Mouse (Mus musculus) kidney, adult 2 months (tissue): ENCODE results near the gene Tmem104. TPM values are rescaled to one million over a fixed set of nuclear protein-coding genes. Genes with fewer than 3 reads are reported as not detected.

Experiments used
- DNase-seq: peaks from one replicate; pipeline ENCODE4 v3.0.0; 2021
- H3K27ac ChIP-seq: fragments of 200-500 bp; 2 replicates; pipeline ENCODE4 v1.5.1; 2012; ENCODE audit warnings: low read depth, low read length, control low read depth, inconsistent platforms; ENCODE audit not compliant: insufficient read depth
- H3K27me3 ChIP-seq: fragments of 200-500 bp; replicated peaks from 2 replicates; pipeline ENCODE4 v1.6.1; 2012; ENCODE audit warnings: mild to moderate bottlenecking, moderate library complexity, low read length, inconsistent platforms; ENCODE audit not compliant: control insufficient read depth, insufficient read depth
- H3K36me3 ChIP-seq: fragments of 200-500 bp; 2 replicates; pipeline ENCODE4 v1.6.1; 2012; ENCODE audit warnings: mild to moderate bottlenecking, moderate library complexity, low read length, inconsistent platforms; ENCODE audit not compliant: control insufficient read depth, insufficient read depth
- H3K4me1 ChIP-seq: fragments of 200-500 bp; 2 replicates; pipeline ENCODE4 v1.6.1; 2011; ENCODE audit warnings: low read length; ENCODE audit not compliant: control insufficient read depth, insufficient read depth
- H3K4me3 ChIP-seq: fragments of 200-500 bp; 2 replicates; pipeline ENCODE4 v1.5.1; 2011; ENCODE audit warnings: mild to moderate bottlenecking, low read depth, low read length, control low read depth; ENCODE audit not compliant: insufficient read depth
- CTCF ChIP-seq: fragments of 200-500 bp; conservative IDR thresholded peaks from 2 replicates; pipeline ENCODE4 v1.5.1; 2011; ENCODE audit warnings: low read depth, mild to moderate bottlenecking, control low read depth, low read length, moderate library complexity, mixed read lengths; ENCODE audit not compliant: insufficient read depth, insufficient read length
- POLR2A ChIP-seq: fragments of 200-500 bp; IDR thresholded peaks from one replicate; pipeline ENCODE4 v1.6.1; 2011; ENCODE audit warnings: low read depth, low read length, control low read depth
- WGBS: fragments of 180-500 bp; shearing (Covaris S2); methylation state at CpG from one replicate; pipeline ENCODE4 v1.1.7; 2018; 5-methylcytosine and 5-hydroxymethylcytosine counted together
- polyA plus RNA-seq: library from polyadenylated mRNA; depleted of rRNA; stranded (reverse); fragments of >200 nt; gene quantifications from 2 replicates; pipeline ENCODE4 v1.2.3, GENCODE M21; 2012

Gene Tmem104
- polyA plus RNA-seq, 1 experiment: 14.8 TPM

DNA sequence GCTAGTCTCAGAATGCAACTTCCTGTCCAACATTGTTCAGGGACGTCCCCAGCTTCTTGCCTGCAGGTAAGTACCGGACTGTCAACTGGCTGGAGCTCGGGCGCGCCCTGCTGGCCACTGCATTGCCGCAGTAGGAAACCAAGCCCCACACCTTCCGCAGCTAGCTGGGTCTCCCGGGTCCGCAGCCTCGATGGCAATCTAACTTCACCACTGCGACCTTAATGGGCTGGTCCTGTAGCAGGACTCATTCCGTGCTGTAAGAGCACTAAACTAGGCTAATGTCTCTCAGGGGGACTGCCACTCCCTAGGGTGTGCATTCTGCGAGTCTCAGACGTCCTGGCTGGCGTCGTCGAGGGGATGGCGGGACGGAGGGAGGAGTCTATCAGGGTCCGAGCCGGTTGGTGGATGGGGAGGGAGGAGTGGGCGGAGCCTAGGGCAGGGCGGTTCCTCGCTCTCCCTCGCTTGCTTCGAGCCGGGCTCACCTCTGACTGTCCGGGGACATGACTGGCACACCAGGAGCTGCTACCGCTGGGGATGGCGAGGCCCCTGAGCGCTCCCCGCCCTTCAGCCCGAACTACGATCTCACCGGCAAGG is 33.5 kb upstream of the Tmem104 start:
- 1% methylated on average over 35 of the region's 35 CpGs for WGBS
- no peaks in the 10 kb centered on the region for H3K4me1 ChIP-seq
- peak; percentile 83 for DNase-seq
- no peaks in the 10 kb centered on the region for H3K36me3 ChIP-seq
- TF ChIP-seq POLR2A: no peak
- peak; percentile 87 for TF ChIP-seq CTCF
- no peak overlapping the region for H3K27ac ChIP-seq
- H3K4me3 ChIP-seq: peak overlapping the region; percentile 32; the same call in 1 of the 2 replicates
- no peaks in the 10 kb centered on the region for H3K27me3 ChIP-seq

DNA sequence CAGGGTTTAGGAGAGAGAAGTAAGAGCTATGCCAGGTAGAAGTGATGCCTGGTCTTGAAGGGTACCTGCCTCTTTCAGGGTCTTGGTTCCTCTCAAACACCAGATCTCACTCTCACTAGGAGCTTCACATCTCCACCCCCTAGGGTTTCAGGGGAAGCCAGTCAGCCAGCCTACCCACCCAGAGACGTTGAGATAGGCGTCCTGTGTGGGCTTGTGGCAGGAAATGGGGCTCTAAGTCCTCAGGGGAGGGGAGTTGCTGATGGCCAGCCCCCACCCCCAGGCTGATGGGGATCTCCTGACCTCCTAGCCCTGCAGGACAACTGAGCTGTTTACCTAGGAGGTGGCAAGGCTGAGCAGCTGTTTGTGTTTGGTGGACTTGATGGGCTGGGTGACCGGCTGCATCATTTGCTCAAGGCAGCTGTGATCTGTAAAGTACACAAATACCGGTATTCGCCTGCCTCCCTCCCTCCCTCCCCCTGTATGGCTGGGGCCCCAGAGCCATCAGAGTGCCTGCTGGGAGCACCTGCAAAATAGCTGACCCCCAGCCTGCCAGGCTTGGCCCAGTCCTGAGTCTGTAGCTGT is 32.1 kb upstream of the Tmem104 start:
- no peak overlapping the region for H3K4me3 ChIP-seq
- DNase-seq: no peak
- no peaks in the 10 kb centered on the region for H3K27me3 ChIP-seq
- no peaks in the 10 kb centered on the region for H3K4me1 ChIP-seq
- H3K27ac ChIP-seq: no peak overlapping the region
- no peaks in the 10 kb centered on the region for H3K36me3 ChIP-seq
- WGBS: 14% methylated on average over 5 of the region's 5 CpGs
- TF ChIP-seq CTCF (no peak), POLR2A (no peak)

DNA sequence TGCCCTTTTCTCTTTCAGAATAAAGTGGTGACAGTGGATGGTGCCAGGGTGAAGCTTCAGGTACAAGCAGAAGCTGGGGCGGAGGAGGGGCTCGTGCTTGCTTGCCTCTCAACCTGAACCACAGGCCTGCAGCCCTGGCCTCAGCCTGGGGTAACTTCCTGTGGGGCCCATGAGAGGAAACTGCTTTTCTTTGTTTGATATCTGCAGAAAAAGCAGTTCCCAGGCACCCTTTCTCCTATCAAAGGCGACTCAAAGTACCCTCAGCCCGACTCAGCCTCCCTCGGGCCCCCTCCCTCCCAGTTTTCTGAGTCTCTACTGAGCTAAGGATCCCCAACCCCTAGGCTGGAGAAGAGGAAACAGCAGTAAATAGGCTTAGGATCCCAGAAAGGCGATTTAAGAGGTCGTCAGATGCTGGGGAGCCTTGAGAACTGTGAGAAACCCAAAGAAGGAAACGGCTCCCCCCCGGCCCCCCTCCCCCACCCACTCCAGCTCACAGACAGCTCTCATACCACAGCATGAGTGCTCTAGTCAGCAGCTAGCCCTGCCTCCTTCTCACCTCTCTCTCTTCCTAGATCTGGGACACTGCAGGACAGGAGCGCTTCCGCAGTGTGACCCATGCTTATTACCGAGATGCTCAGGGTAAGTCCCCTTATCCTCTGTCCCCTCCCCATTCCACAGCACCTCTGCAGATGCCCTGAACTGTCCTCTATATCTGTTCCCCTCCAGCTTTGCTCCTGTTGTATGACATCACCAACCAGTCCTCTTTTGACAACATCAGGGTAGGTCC is 29.2 kb upstream of the Tmem104 start:
- H3K36me3 ChIP-seq: no peaks in the 10 kb centered on the region
- no peak for TF ChIP-seq CTCF
- TF ChIP-seq POLR2A: no peak
- DNase-seq: no peak
- H3K4me1 ChIP-seq: peaks cover 5% of the 10 kb centered on the region; the same call in 1 of the 2 replicates
- 36% methylated on average over 12 of the region's 12 CpGs for WGBS
- no peak overlapping the region for H3K27ac ChIP-seq
- no peaks in the 10 kb centered on the region for H3K27me3 ChIP-seq
- no peak overlapping the region for H3K4me3 ChIP-seq

DNA sequence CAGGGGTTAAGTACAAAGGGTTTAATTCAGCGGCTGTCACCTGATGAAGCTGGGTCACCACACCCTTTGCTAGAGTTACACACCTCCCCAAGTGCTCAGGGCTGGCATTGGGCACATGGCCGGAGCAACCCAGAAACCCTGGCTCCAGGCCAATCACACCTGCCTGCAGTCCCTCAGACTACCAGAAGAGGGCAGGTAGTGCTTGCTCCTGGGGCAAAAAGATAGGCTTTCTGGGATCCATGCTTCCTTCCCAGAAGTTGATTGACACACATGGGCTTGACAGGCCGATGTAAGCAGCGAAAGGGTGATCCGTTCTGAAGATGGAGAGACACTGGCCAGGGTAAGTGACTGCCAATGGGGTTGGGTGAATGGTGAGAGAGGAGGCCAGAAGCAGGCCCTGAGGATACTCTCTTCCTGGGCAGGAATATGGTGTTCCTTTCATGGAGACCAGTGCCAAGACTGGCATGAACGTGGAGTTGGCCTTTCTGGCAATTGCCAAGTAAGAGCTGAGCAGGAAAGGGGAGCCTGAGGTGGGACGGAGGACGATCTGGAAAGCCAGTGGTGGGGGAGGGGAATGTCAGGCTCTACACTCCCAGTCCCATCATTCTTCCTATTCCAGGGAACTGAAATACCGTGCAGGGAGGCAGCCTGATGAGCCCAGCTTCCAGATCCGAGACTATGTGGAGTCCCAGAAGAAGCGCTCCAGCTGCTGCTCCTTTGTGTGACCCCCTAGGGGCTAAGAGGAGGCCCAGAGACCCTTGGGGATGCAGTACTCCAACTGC is 27.1 kb upstream of the Tmem104 start:
- DNase-seq: peak; percentile 95
- H3K27ac ChIP-seq: no peak overlapping the region
- peak; percentile 91 for TF ChIP-seq CTCF
- no peak for TF ChIP-seq POLR2A
- peaks cover 5% of the 10 kb centered on the region; the same call in 1 of the 2 replicates for H3K4me1 ChIP-seq
- no peak overlapping the region for H3K4me3 ChIP-seq
- no peaks in the 10 kb centered on the region for H3K27me3 ChIP-seq
- 47% methylated on average over 11 of the region's 11 CpGs for WGBS
- H3K36me3 ChIP-seq: no peaks in the 10 kb centered on the region

DNA sequence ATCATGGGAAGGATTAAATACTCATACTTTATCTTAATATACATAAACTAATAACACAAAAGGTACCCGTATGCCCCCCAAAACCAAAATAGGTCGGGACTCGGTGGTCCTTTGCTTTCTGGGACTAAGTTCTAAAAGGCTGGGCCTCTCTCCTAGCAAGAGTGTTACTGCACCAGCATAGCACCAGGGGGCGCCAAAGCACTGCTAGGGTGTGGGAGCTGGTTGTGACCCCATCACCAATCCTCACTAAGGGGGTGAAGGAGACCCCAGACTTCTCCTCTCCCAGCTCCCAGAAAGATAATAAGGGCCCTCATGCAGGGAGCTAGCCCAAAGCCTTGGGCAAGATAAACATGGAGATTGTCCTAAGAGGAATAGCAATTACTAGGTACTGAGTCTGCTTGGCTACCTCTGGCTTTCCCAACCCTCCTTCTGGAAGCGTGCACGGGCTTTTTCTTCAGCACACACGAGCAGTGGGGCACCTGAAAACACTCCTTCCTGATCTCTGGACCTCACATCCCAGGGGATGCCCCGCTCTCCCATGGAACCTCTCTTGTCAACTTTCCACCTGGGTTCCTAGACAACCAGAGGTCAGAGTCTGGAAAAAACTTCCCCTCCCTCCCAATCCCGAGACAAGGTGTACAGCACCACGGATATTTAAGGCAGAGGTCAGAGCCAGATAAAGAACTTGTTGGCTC is 26.3 kb upstream of the Tmem104 start:
- 23% methylated on average over 10 of the region's 10 CpGs for WGBS
- H3K4me1 ChIP-seq: peaks cover 5% of the 10 kb centered on the region; the same call in 1 of the 2 replicates
- no peak overlapping the region for H3K27ac ChIP-seq
- peak; percentile 82 for DNase-seq
- no peak for TF ChIP-seq POLR2A
- peak; percentile 94 for TF ChIP-seq CTCF
- no peak overlapping the region for H3K4me3 ChIP-seq
- no peaks in the 10 kb centered on the region for H3K27me3 ChIP-seq
- no peaks in the 10 kb centered on the region for H3K36me3 ChIP-seq

DNA sequence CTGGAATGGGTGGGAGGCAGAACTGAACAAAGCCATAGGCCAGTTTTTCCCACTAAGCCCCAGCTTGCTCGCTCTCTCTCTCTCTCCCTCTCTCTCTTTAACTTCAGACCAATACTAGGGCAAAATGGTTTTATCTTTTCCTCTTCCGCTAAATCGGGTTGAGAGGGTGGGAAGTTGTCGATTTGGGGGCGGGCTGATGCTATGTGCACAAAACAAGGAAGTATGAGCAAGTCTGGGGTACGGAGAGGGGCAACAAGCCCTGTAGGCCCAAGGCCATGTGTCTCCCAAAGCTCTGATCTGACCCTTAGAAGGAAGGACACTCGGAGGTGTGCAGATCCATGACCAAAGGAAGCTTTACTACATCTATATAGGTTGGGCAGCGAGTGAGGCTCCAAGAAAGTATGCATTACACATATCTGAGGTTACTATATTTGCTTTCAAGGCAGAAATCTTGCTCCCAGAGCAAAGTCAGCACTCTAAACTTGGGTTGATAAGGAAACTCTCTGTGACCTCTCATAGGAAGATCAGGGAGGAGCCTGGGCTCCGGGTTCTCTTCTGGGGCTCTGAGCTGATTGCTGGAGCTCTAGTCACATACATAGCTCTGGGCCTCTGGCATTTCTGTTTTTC is 25.6 kb upstream of the Tmem104 start:
- 69% methylated on average over 9 of the region's 9 CpGs for WGBS
- Histone ChIP-seq H3K4me3 (no peak overlapping the region), H3K27ac (no peak overlapping the region), H3K27me3 (no peaks in the 10 kb centered on the region), H3K4me1 (peaks cover 7% of the 10 kb centered on the region; the same call in 1 of the 2 replicates), H3K36me3 (no peaks in the 10 kb centered on the region)
- TF ChIP-seq CTCF (no peak), POLR2A (no peak)
- DNase-seq: no peak

DNA sequence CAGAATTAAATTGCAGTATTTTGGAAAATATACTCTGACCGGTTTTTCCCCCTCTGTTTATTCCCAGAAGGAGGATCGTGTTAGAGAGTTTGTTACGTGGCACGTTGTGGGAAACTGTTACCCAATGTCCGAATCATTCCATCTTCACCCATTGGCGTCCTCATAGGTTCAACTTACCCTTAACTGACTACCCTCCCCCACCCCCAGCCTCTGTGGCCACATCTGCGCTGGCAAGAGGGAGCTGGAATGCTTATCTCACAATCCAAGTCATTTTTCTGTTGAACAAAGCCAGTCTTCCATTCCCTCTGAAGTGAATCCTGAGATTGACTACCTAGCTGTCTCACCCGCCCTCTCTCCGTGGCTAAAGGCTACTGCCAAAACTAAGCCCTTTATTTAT is 25.1 kb upstream of the Tmem104 start:
- H3K27ac ChIP-seq: no peak overlapping the region
- no peak for TF ChIP-seq CTCF
- WGBS: 44% methylated on average over 9 of the region's 9 CpGs
- H3K4me1 ChIP-seq: peaks cover 8% of the 10 kb centered on the region; the same call in 1 of the 2 replicates
- no peaks in the 10 kb centered on the region for H3K27me3 ChIP-seq
- no peaks in the 10 kb centered on the region for H3K36me3 ChIP-seq
- no peak for DNase-seq
- no peak overlapping the region for H3K4me3 ChIP-seq
